Mouse (Mus musculus) thymus, adult 2 months (tissue): Measurements from ENCODE around the gene Try4. TPM values are rescaled to one million over a fixed set of nuclear protein-coding genes. Genes with fewer than 3 reads are reported as not detected.
"Not testable (repeated sequence)": the region's sequence is repeated elsewhere in the genome, so short reads cannot be mapped to it uniquely, and the experiment has no call there.

Experiments
- DNase-seq: peaks from one replicate; pipeline ENCODE4 v3.0.0; 2021
- H3K27ac ChIP-seq: fragments of 200-500 bp; 2 replicates; pipeline ENCODE4 v1.5.1; 2012; ENCODE audit warnings: low read length, control low read depth; ENCODE audit not compliant: control insufficient read depth, insufficient read depth
- H3K27me3 ChIP-seq: fragments of 200-500 bp; 2 replicates; pipeline ENCODE4 v1.6.1; 2012; ENCODE audit warnings: mild to moderate bottlenecking, low read length, moderate library complexity, mixed read lengths; ENCODE audit not compliant: control insufficient read depth, insufficient read depth
- H3K36me3 ChIP-seq: fragments of 200-500 bp; 2 replicates; pipeline ENCODE4 v1.6.1; 2012; ENCODE audit warnings: mild to moderate bottlenecking, low read length, moderate library complexity; ENCODE audit not compliant: control insufficient read depth, insufficient read depth
- H3K4me1 ChIP-seq: fragments of 200-500 bp; replicated peaks from 2 replicates; pipeline ENCODE4 v1.6.1; 2012; ENCODE audit warnings: low read length; ENCODE audit not compliant: control insufficient read depth, insufficient read depth
- H3K4me3 ChIP-seq: fragments of 200-500 bp; 2 replicates; pipeline ENCODE4 v1.5.1; 2012; ENCODE audit warnings: mild to moderate bottlenecking, low read length, control low read depth, moderate library complexity; ENCODE audit not compliant: control insufficient read depth, insufficient read depth
- CTCF ChIP-seq: fragments of 200-500 bp; IDR thresholded peaks from 2 replicates; pipeline ENCODE4 v1.5.1; 2012; ENCODE audit warnings: mild to moderate bottlenecking, control low read depth, low read length, moderate library complexity, borderline replicate concordance; ENCODE audit not compliant: control insufficient read depth, poor library complexity, insufficient read depth; ENCODE audit errors: extremely low read depth
- POLR2A ChIP-seq: fragments of 200-500 bp; IDR thresholded peaks from 2 replicates; pipeline ENCODE4 v1.6.1; 2012; ENCODE audit warnings: mild to moderate bottlenecking, low read length, control low read depth, moderate library complexity; ENCODE audit not compliant: control insufficient read depth, poor library complexity, insufficient read depth; ENCODE audit errors: extremely low read depth
- WGBS: fragments of 180-500 bp; shearing (Covaris S2); methylation state at CpG from one replicate; pipeline ENCODE4 v1.1.7; 2018; 5-methylcytosine and 5-hydroxymethylcytosine counted together
- polyA plus RNA-seq: library from polyadenylated mRNA; depleted of rRNA; stranded (reverse); fragments of >200 nt; gene quantifications from 2 replicates; pipeline ENCODE4 v1.2.3, GENCODE M21; 2012; rRNA removed

Try4 gene
- 0.50 and 0.64 TPM in 2 replicates for polyA plus RNA-seq

DNA sequence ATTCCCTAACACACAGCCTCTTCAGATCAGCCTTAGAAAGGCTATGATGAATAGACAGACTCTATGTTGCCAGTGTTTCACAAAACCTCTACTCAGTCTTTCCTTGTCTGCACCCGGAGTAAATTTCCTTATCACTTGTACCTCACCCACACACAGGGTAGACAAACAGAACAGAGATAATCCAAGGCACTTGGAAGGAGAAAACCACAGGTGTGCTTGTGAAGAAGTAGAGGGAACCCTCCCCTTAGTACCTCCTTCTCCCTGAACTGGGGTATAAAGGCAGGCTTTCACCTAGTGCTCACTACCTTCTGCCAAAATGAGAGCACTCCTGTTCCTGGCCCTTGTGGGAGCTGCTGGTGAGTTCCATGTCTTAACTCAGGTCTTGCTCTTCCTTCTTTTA, at the start of gene Try4:
Try4 (plus strand) TSS at position 301 of the 400 bp plus-strand sequence.
- 100% methylated on average over 1 of the region's 1 CpGs for WGBS
- DNase-seq, result no peak
- H3K4me1 ChIP-seq, result no peaks in the 10 kb centered on the region
- no peak within 1 kb of the TSS for H3K27ac ChIP-seq
- no peak within 1 kb of the TSS for H3K4me3 ChIP-seq
- H3K27me3 ChIP-seq, result no peaks in the 10 kb centered on the region
- TF ChIP-seq POLR2A, result no peak
- no peak for TF ChIP-seq CTCF
- H3K36me3 ChIP-seq, result no peaks in the 10 kb centered on the region

GRCm38 (mm10) chr6:41253314-41253713, 48.8 kb upstream of the Try4 start:
- H3K36me3 ChIP-seq, H3K27me3 ChIP-seq, DNase-seq, H3K4me3 ChIP-seq, H3K4me1 ChIP-seq, H3K27ac ChIP-seq: not testable (repeated sequence)
- WGBS, result 21% methylated on average over 8 of the region's 9 CpGs

- no peaks in the 10 kb centered on the region for H3K36me3 ChIP-seq
- H3K4me3 ChIP-seq, result no peak overlapping the region
- 89% methylated on average over 2 of the region's 2 CpGs for WGBS
- TF ChIP-seq POLR2A (no peak), CTCF (no peak)
- no peak overlapping the region for H3K27ac ChIP-seq
- no peak for DNase-seq
- H3K4me1 ChIP-seq, result 0 out of 2 replicates have a peak, but pooled peaks cover 2% of the 10 kb centered on the region
- no peaks in the 10 kb centered on the region for H3K27me3 ChIP-seq
These were observed 45.6 kb upstream of the Try4 start for GRCm38 (mm10) chr6:41256424-41256823.

- 91% methylated on average over 3 of the region's 3 CpGs for WGBS
- H3K27ac ChIP-seq, result no peak overlapping the region
These were observed 44.6 kb upstream of the Try4 start for GRCm38 (mm10) chr6:41257432-41257831.

DNA sequence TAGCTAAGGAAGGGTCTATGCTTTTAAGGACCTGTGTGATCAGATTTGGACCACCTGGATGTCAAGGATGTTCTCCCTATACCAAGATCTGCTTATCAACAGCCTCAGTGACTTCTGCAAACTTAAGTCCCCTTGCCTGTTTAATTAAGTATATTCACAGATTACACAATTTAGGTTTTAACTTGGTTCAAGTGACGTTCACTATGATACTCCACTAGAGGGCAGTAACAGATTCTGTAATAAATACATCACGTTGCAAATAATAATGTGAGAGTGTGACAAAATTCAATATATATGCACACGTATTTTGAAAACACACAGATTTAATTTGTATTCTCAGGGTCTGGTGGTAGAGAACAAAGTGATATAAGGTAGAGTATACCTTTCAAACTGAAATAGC, 39.3 kb upstream of the Try4 start:
- no peak for DNase-seq
- H3K27me3 ChIP-seq, result no peaks in the 10 kb centered on the region
- WGBS, result 24% methylated on average over 3 of the region's 3 CpGs
- no peaks in the 10 kb centered on the region for H3K4me1 ChIP-seq
- no peak overlapping the region for H3K4me3 ChIP-seq
- H3K36me3 ChIP-seq, result no peaks in the 10 kb centered on the region
- TF ChIP-seq CTCF, result no peak
- no peak for TF ChIP-seq POLR2A
- no peak overlapping the region for H3K27ac ChIP-seq

More at GRCm38 (mm10) chr6:41257432-41257831, 44.6 kb upstream of the Try4 start:
- no peaks in the 10 kb centered on the region for H3K36me3 ChIP-seq
- no peaks in the 10 kb centered on the region for H3K27me3 ChIP-seq
- no peak for DNase-seq
- no peak overlapping the region for H3K4me3 ChIP-seq
- H3K4me1 ChIP-seq, result 0 out of 2 replicates have a peak, but pooled peaks cover 2% of the 10 kb centered on the region
- TF ChIP-seq POLR2A (no peak), CTCF (no peak)

- no peak for DNase-seq
- no peaks in the 10 kb centered on the region for H3K4me1 ChIP-seq
- H3K27ac ChIP-seq, result no peak overlapping the region
- no peaks in the 10 kb centered on the region for H3K27me3 ChIP-seq
- no peaks in the 10 kb centered on the region for H3K36me3 ChIP-seq
- no peak for TF ChIP-seq POLR2A
- no peak for TF ChIP-seq CTCF
- H3K4me3 ChIP-seq, result no peak overlapping the region
- 92% methylated on average over 6 of the region's 6 CpGs for WGBS
These were observed 35.9 kb upstream of the Try4 start for GRCm38 (mm10) chr6:41266140-41266539.

- WGBS, result 67% methylated on average over 1 of the region's 1 CpGs
- no peaks in the 10 kb centered on the region for H3K36me3 ChIP-seq
- TF ChIP-seq POLR2A (no peak), CTCF (no peak)
- H3K4me3 ChIP-seq, result no peak overlapping the region
- DNase-seq, result no peak
- H3K27me3 ChIP-seq, result no peaks in the 10 kb centered on the region
- no peak overlapping the region for H3K27ac ChIP-seq
- no peaks in the 10 kb centered on the region for H3K4me1 ChIP-seq
These were observed 3.8 kb upstream of the Try4 start for GRCm38 (mm10) chr6:41298255-41298654.

DNA sequence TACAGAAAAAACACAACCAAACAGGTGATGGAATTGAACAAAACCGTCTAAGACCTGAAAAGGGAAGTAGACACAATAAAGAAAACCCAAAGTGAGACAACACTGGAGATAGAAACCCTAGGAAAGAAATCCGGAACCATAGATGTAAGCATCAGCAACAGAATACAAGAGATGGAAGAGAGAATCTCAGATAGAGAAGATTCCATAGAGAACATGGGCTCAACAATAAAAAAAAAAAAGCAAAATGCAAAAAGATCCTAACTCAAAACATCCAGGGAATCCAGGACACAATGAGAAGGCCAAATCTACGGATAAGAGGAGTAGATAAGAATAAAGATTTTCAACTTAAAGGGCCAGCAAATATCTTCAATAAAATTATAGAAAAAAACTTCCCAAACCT, 14.7 kb downstream of the Try4 start, which contains the start of gene Try5:
Try5 (minus strand) TSS at position 101 of the 400 bp plus-strand sequence.
- H3K36me3 ChIP-seq, H3K4me1 ChIP-seq, DNase-seq, H3K27me3 ChIP-seq, H3K27ac ChIP-seq, H3K4me3 ChIP-seq: not testable (repeated sequence)
- 88% methylated on average over 3 of the region's 3 CpGs for WGBS
